Mouse (Mus musculus) urinary bladder, adult 18-20 months (tissue): ENCODE data around the gene Gjc3.

Experiments
- DNase-seq, 2 experiments: peaks; one replicate each; pipeline ENCODE4 v3.0.0; 2022; ENCODE audit warnings: low spot score in 2 of 2, mixed read lengths in 2 of 2

The Gjc3 gene

GRCm38 (mm10) chr5:137914508-137914907 is 48.4 kb downstream of the Gjc3 start:
- no peak for DNase-seq

DNA sequence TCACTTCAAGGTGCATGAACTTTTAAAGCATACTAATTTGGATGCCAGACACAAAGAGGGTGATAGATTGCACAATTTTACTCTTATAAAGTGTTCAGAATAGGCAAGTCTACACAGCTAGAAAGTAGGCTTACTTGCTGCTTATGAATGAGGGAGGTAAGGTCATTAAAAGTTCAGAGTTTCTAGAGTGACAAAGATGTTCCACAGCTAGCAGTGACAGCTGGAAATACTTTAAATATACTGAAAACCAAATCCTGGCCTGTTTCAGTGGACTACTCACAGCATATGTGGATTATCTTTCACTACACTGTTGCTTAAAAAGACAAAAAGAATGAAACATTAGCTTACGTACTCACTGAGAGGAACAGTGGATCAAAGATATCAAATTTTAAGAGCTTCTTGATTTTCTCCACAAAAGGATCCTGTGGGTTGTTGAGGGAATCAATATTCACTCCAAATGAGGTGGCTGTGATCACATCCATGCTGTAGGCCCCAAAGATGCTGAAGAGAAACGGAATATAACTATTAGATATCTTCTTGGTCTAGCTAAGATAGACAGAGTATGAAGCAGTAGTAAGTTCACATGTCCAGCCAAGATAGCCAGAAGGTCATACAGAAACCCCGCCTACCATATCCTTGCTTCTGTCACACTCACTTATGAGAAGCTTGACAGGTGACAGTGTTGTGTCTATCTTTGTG is 53.2 kb downstream of the Gjc3 start:
- DNase-seq = no peak
